Mouse (Mus musculus) cortical plate, adult 2 months (tissue): ENCODE data around the gene Rtkn2.

Source experiments
- CTCF ChIP-seq: fragments of 200-500 bp; IDR thresholded peaks from 2 replicates; pipeline ENCODE4 v1.5.1; 2011; ENCODE audit warnings: mild to moderate bottlenecking, control low read depth, low read length; ENCODE audit not compliant: insufficient read depth; ENCODE audit errors: extremely low read depth
- POLR2A ChIP-seq: fragments of 200-500 bp; IDR thresholded peaks from 2 replicates; pipeline ENCODE4 v1.6.1; 2011; ENCODE audit warnings: mild to moderate bottlenecking, low read length, control low read depth; ENCODE audit not compliant: insufficient read depth; ENCODE audit errors: extremely low read depth

DNA sequence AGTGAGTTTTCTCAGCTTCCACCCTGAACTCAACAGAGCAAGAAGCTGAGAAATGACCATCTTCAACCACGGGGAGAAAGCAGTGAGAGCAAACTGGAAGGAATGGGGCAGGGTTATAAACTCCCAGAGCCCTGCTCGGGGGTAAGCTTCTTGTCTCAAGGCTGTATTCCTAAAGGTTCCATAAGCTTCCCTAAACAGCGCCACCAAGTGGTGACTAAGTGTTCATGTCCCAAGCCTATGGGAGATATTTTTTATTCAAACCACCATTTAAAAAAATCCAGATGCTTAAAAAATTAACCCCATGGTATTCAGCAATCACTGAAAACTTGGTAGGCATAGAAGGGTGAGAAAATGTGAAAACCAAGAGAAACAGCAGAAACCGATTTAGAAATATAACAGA, 48.0 kb upstream of the Rtkn2 start:
- TF ChIP-seq CTCF (no peak), POLR2A (no peak)
